Mouse (Mus musculus) layer of hippocampus, postnatal 25 days (tissue): ENCODE results near the gene Lyrm7. TPM values are rescaled to one million over a fixed set of nuclear protein-coding genes. Genes with fewer than 3 reads are reported as not detected.

Experiments used
- DNase-seq, 2 experiments: peaks; one replicate each; pipeline ENCODE4 v3.0.0; 2022; ENCODE audit warnings: mixed read lengths in 2 of 2, low spot score in 1 of 2; ENCODE audit errors: extremely low spot score in 1 of 2
- total RNA-seq, 2 experiments: library from RNA; stranded (reverse); gene quantifications; 2 replicates each; pipeline ENCODE4 v1.2.3; 2021

The Lyrm7 gene
- total RNA-seq, 2 experiments from 2014 or later = 24.0 to 41.7 TPM

DNA sequence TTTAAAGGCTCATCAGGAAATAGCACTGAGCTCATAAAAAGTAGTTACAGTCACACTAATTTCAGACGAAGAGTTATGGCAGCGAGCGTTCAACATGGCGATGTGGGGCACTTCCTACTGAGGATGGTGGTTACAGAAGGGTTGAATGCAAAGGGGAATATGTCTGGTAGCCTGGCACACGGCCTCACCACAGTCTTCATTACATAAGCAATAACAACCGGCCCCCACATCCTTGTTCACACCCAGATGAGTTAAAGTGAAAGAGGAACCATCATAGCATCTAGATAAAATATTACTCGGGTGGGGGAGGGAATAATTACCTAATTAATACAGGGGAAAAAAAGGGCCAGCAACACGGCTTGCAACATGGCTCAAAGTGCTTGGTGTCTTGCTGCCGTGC lies 53.0 kb downstream of the Lyrm7 start:
- no peak for DNase-seq

DNA sequence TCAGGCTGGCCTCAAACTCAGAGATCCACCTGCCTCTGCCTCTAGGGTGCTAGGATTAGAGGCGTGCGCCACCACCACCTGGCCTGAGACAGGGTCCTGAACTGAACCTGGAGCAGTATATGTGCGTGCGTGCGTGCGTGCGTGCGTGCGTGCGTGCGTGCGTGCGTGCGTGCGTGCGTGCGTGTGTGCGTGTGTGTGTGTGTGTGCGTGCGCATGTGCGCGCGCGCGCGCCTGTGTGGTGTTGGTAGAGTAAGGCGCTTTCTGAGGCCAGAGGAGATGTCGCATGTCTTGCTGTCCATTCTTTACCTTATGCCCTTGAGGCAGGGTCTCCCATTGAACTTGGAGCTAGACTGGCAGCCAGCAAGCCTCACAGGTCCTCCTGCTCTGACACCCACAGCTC lies 53.8 kb downstream of the Lyrm7 start:
- DNase-seq = no peak

DNA sequence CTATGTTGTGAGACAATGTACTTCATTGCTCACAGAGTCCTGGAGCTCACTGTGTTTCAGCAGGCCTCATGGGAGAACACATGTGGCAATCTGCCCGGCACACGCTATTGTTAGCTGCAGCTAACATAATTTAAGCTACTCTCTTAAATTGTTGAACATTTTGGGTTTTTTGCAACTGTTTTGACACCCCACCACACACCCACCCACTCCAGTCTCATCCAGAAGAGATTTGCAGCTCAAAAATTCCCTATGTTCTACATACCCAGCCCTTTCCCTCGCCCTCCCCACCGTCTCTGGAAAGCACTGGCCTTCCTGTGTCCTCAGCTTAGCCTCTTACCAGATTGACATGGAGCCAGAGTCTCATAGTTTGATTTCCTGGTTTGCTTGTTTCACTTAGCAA lies 55.5 kb downstream of the Lyrm7 start:
- DNase-seq = peak in 1 of 2 experiments; percentile 72

DNA sequence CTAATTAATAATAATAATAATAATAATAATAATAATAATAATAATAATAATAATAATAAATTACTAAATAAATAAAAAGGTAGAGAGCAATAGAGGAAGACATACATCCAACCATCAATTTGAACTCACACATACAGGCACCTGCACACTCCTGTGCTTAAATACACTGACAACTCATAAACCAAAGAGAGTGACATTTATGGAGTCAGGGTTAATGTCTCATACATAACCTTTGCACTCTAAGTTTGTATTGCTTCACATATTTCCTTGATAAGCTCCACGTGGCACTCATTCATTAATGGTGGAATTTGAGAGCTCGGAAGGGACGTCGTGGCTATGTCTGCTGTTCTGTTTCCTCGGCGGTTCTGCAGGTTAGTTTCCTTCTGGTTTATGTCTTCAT lies 58.1 kb downstream of the Lyrm7 start:
- no peak for DNase-seq

DNA sequence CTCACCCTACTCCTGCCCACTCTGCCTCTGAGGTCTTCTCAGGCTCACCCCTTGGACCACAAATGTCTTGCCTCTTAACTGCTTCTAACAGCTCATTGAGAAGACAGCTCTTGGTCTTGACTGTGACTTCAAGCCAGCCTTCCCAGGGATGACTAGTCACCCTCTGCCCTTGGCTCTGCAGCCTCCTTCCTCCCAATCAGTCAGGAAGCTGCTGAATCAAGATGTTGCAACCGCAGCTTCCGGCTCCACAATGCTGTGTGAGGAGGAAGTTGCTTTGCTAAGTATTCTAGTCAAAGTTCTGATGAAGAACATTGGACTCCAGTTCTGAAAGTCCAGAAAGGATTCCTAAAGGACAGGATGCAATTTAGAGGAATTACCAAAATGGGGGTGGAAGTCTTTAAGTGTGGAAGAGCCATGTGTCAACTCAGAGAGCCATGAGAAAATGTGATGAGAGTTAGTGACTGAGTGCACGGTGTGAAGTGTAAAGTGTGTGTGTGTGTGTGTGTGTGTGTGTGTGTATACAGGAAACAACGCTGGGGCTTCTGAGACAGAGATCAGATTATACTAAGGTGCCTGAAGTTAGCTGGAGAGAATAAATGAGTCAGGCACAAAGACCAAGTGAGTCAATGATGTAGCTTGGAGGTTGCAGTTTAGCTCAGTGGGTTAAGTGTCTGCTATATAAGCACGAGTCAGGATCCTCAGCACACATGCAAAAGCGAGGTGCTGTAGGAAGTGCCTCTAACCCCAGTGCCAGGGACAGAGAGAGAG lies 58.7 kb downstream of the Lyrm7 start:
- DNase-seq = no peak

DNA sequence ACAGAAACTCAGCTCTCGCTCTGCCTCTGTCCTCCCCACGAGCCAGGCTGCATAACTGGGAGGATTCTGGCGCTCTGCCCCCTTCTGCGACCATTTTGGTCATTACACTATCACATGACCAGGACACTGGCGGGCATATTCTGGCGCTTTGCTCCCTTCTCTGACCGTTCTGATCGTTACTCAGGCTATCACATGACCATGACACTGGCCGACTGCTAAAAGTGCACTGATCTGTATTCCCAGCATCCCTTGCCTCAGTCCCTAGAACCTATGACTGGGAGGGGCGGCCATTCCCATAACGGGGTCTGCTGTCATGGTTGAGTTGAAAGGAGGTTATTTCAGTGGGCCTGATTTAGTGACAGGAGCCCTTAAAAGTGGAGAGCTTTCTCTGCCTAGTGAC lies 64.2 kb downstream of the Lyrm7 start:
- DNase-seq = no peak

DNA sequence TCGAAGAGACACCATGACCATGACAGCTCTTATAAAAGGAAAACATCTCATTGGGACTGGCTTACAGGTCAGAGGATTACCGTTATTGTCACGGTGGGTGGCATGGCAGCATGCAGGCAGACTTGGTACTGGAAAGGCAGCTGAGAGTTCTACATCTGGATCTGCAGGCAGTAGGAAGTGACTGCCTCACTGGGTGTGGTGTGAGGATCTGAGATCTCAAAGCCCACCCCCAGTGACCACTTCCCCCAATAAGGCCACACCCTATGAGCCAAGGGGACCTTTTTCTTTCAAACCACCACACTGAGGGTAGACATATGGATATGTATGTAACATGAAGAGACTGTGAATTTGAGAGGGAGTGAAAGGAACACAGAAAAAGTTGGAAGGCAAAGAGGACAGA lies 66.0 kb downstream of the Lyrm7 start:
- no peak for DNase-seq

DNA sequence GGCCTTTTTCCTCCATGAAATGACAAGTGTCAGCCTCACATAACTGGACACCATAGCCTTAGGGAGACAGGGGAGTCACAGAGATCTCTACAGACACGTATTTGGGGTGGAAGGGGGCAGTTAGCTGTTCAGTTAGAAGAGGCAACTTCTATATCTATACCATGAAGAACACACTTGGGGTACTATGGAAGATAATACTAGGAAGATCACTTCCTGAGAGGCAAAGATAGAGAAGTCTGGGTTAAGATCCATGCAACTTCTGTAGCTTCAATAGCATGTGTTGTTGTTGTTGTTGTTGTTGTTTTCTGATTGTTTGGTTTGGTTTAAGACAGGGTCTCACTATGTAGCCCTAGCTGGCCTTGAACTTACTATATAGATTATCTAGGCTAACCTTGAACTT lies 67.5 kb downstream of the Lyrm7 start:
- DNase-seq = no peak

DNA sequence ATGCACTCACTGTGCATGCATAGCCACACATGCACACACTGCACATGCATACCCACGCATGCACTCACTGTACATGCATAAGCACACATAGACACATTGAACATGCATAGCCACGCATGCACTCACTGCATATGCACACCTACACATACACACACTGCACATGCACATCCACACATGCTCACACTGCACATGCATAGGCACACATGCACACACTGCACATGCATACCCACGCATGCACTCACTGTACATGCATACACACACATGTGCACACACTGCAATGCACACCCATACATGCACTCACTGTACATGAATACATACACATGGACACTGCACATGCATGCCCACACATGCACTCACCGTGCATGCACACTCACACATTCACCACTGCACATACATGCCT lies 69.3 kb downstream of the Lyrm7 start:
- no peak for DNase-seq

DNA sequence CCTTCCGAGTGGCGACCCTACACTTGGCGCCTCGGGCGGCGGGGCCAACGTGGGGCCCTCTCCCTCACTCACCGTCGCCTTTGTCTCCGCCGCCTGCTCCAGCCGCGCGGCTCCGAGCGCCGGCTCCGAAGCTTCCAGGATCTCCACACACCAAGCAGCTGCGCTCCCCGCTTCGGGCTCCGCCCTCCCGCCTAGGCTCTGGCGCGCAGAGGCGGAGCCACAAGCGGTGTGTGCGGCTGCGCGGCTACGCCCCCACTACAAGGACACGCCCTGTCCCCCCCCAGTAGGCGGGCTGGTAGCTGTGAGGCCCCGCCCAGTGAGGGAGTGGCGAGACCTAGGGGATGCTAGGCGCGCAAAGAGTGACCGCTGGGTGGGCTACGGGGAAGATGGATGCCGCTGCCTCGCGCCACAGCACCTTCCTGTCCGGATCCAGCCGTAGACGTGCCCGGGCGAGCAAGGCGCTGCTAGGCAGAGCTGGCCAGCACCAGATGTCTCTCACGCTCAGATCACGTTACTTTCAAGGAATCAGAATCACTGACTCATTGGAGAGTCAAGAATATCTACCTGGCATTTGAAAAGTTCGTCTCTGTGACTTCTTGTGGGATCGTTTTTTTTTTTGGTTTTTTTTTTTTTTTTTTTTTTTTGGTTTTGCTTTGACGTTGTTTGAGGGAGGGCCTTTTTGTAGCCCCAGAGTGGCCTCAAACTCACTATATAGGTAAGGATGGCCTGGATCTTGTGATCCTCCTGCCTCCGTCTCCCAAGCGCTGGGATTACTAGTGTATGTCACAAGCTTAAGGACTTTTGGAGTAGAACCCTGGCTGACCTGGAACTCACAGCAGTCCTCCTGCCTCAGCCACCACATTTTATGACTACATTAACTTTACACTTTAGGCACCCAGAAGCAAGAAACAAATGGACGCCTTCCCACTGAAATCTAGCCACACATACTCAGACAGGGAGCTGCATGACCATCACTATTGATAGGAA lies 72.9 kb downstream of the Lyrm7 start, which contains the start of gene Cdc42se2:
Gene Cdc42se2 (minus strand): TSS at position 188 of the 987 bp plus-strand sequence.
- peak; percentile 86 to 87 for DNase-seq

DNA sequence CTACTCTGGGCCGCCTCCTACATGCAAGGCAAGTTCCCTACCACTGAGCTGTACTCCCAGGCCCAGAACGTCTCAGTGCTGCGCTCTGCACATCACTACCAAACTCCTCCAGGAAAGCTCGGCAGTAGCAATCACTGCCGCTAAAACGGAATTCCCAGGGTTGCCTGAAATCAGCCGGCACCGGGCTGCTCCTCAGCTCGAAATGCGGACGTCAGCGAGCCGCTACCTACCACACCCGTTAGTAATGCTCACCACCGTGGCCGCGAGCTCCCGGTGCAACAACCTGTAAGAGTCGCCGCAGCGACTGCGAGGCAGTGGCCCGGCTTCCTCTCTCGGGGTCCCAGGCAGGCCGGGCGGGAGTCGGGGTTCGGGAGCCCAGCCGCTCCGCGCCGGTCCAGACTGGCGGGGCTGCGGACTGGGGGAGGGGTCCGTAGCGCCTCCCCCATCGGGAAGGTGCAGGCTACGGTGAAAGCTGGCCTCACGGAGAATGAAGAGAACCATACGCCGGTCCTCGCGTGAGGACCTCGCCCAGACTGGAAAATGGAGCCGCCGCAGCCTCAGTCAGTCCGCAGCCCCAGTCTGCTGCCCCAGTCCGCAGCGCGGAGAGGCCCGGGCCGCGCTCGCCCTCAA lies 73.7 kb downstream of the Lyrm7 start:
- peak; percentile 30 to 53 for DNase-seq

DNA sequence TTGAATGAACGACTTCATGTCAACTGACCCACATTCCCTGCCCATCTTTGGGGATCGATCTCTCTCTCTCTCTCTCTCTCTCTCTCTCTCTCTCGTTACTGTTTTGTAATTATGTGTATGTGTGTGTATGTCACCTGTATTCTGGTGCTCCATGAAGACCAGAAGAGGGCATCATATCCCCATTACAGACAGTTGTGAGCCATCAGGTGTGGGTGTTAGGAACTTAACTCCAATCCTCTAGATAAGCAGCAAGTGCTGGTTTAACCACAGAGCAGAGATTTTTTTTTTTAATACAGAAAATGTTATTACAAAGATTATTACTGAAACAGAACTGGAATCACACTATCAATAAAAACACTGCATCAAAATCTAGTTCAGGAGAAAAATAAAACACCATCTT lies 75.2 kb downstream of the Lyrm7 start:
- DNase-seq = no peak

DNA sequence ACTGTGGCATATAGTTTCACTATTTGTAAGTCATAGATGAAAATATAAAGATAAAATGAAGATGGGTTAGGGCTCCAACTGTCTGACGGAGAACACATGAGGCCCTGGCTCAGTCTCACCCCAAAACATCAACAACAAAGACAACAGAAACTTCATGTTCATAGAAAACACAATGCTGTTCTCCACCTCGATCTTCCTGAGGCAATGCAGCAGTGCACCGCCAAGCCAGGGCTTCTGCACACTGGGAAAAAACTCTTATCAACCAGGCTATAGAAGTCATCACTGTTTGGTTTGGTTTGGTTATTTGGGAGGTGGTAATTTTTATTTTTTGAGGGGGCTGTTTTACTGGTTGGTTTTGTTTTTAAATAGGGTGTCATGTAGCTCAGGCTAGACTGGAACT lies 76.3 kb downstream of the Lyrm7 start:
- no peak for DNase-seq

DNA sequence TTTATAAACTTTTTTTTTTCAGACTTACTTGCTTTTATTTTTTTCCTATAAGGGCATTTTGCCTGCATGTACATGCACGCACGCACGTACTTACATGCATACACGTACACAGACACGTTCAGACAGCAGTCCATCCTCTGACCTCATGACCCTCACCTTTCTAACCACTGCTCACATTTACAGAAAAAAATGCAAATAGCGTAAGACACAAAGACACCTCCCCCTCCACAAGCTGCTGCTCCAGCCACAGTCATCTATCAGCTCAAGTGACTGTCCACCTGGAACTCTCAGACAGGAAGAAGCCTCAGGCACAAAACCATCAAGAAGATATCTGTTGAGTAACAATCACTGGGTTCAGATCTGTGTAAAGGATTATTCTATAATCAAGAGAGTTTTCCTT lies 78.5 kb downstream of the Lyrm7 start:
- no peak for DNase-seq

DNA sequence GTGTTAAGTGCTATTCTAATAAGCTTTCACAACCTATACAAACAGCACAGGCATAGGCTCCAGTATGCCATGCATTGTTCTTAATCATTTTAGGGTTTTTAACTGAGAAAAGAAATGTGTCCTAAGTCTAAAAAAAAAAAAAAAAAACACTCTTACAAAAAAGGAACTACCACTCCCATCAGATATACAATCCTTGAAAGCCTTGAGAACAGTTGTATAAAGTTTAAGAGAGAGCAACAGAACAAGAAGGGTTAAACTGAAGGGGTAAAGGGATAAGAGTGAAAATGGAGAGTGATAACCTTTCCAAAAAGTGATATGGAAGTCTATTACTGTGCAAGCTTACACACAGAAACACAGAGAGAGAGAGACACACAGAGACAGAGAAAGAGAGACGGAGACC lies 80.8 kb downstream of the Lyrm7 start:
- DNase-seq = no peak

DNA sequence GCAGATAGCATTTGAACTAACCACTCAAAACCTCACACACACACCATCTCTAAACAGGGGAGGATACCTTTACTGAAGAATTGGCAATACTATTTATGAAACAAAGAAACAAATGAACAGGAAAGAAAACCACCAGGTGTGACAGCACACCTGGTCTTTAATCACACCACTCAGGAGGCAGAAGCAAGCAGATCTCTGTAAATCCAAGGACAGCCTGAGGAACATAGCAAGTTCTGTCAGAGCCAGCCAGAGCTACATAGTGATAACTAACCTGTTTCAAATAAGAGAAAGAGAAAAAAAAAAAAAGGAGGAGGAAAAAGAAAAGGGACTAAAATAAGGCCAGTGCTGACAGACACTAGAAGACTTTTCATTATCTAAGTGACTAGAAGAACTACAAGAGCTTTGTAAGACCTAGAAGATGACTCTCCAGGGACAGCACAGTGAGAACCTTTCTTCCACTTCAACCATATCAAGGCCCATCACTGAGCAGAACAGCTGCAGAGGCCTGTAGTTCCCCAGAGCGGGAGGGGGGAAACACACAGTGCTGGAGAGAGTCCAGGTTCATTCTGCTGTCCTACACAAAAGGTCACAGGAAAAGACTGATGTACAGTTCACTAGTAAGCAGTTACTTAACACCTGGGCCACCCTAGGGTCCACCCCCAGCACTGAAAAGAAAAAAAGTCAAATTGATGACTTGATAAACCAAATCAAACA lies 82.4 kb downstream of the Lyrm7 start:
- DNase-seq = no peak

DNA sequence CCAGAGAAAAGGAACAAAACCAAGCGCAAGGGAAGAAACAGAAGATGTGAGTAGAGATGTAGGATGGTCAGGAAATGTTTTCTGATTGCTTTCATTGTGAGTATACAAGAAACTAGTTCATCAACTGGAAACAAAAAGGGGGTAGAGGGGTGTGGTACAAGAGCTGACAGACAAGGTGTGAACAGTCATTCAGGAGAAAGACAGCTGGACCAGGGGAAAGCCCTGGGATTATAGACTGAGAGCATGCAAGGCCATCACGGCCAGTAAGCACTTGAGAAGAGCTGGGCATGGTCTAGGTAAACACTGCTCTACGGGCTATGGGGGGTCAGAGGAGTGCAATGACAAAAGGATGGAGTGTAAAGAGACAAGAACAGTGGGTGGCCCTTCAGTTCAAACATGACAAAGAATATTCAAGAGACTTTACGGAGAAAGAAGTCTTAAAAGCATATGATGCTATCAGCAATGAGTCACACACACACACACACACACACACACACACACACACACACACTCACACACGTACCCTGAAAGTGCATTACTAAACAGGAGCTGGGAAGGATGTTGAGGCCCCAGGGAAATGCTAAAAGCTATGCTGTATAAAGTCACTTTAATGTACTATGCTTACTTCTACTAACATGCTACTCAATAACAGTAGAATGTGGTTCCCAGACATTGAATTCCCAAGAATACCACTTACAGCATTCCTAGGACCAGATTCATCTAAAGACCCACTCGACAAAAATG lies 83.2 kb downstream of the Lyrm7 start:
- no peak for DNase-seq
